Mouse (Mus musculus): ENCODE measurements around the gene Taar8b. TPM values are rescaled to one million over a fixed set of nuclear protein-coding genes. Genes with fewer than 3 reads are reported as not detected.

Gene Taar8b
- not detected in 2 replicates for polyA plus RNA-seq (2012; ENCODE audit: low replicate concordance)

GRCm38 (mm10) chr10:24092194-24092593 is at the start of gene Taar8b:
TSS of gene Taar8b (minus strand) at chr10:24092294.

GRCm38 (mm10) chr10:24109434-24109833 is 17.3 kb upstream of the Taar8b start, which contains the start of gene Taar9:
TSS of gene Taar9 (minus strand) at chr10:24109534.

GRCm38 (mm10) chr10:24101812-24102211 is 9.7 kb upstream of the Taar8b start, which contains the start of gene Taar8c:
TSS of gene Taar8c (minus strand) at chr10:24101912.

GRCm38 (mm10) chr10:24076200-24076599 is 15.9 kb downstream of the Taar8b start, which contains the start of gene Taar8a:
TSS of gene Taar8a (plus strand) at chr10:24076500.

GRCm38 (mm10) chr10:24049210-24049609 is 42.9 kb downstream of the Taar8b start, which contains the start of gene Taar7f:
TSS of gene Taar7f (plus strand) at chr10:24049510.

Other genes with a start within 250 kb of the Taar8b start
- 0.13 TPM in 1 of 2 replicates, not detected in the other for gene Vnn3, start 240.8 kb downstream of the Taar8b start, polyA plus RNA-seq (2012; ENCODE audit: low replicate concordance)
- not detected in 2 replicates for gene Vnn1, start 197.6 kb downstream of the Taar8b start, polyA plus RNA-seq (2012; ENCODE audit: low replicate concordance)
- not detected in 2 replicates for gene Taar1, start 171.9 kb downstream of the Taar8b start, polyA plus RNA-seq (2012; ENCODE audit: low replicate concordance)
- not detected in 2 replicates for gene Taar2, start 153.7 kb downstream of the Taar8b start, polyA plus RNA-seq (2012; ENCODE audit: low replicate concordance)
- gene Taar3, start 142.7 kb downstream of the Taar8b start, polyA plus RNA-seq (2012; ENCODE audit: low replicate concordance), result not detected in 2 replicates
- gene Taar4, start 131.8 kb downstream of the Taar8b start, polyA plus RNA-seq (2012; ENCODE audit: low replicate concordance), result not detected in 2 replicates
- gene Taar5, start 121.6 kb downstream of the Taar8b start, polyA plus RNA-seq (2012; ENCODE audit: low replicate concordance), result not detected in 2 replicates
- gene Taar6, start 106.6 kb downstream of the Taar8b start, polyA plus RNA-seq (2012; ENCODE audit: low replicate concordance), result not detected in 2 replicates
- gene Taar7a, start 98.8 kb downstream of the Taar8b start, polyA plus RNA-seq (2012; ENCODE audit: low replicate concordance), result not detected in 2 replicates
- gene Taar7b, start 92.4 kb downstream of the Taar8b start, polyA plus RNA-seq (2012; ENCODE audit: low replicate concordance), result not detected in 2 replicates
- not detected in 2 replicates for gene Taar7d, start 65.1 kb downstream of the Taar8b start, polyA plus RNA-seq (2012; ENCODE audit: low replicate concordance)
- gene Taar7e, start 54.7 kb downstream of the Taar8b start, polyA plus RNA-seq (2012; ENCODE audit: low replicate concordance), result not detected in 2 replicates
- not detected in 2 replicates for gene Taar7f, start 42.8 kb downstream of the Taar8b start, polyA plus RNA-seq (2012; ENCODE audit: low replicate concordance)
- not detected in 2 replicates for gene Taar8a, start 15.8 kb downstream of the Taar8b start, polyA plus RNA-seq (2012; ENCODE audit: low replicate concordance)
- gene Taar8c, start 9.6 kb upstream of the Taar8b start, polyA plus RNA-seq (2012; ENCODE audit: low replicate concordance), result not detected in 2 replicates
- not detected in 2 replicates for gene Taar9, start 17.2 kb upstream of the Taar8b start, polyA plus RNA-seq (2012; ENCODE audit: low replicate concordance)
- 56.3 and 130 TPM in 2 replicates for gene Stx7, start 57.0 kb upstream of the Taar8b start, polyA plus RNA-seq (2012; ENCODE audit: low replicate concordance)
- gene Moxd1, start 131.2 kb upstream of the Taar8b start, polyA plus RNA-seq (2012; ENCODE audit: low replicate concordance), result not detected in 2 replicates